Mouse (Mus musculus) adrenal gland, postnatal 14 days (tissue): ENCODE data around the gene Cmtm8. TPM values are rescaled to one million over a fixed set of nuclear protein-coding genes. Genes with fewer than 3 reads are reported as not detected.
A peak's percentile ranks its signal among the peaks of the same experiment; 100 is the strongest.

ENCODE experiments used
- DNase-seq: peaks from one replicate; pipeline ENCODE4 v3.0.0; 2021; ENCODE audit warnings: mixed read lengths
- total RNA-seq: library from RNA; stranded (reverse); gene quantifications from 2 replicates; pipeline ENCODE4 v1.2.3, GENCODE M21; 2021

Cmtm8 gene
- total RNA-seq, 1 experiment from 2014 or later = 16.9 TPM

DNA sequence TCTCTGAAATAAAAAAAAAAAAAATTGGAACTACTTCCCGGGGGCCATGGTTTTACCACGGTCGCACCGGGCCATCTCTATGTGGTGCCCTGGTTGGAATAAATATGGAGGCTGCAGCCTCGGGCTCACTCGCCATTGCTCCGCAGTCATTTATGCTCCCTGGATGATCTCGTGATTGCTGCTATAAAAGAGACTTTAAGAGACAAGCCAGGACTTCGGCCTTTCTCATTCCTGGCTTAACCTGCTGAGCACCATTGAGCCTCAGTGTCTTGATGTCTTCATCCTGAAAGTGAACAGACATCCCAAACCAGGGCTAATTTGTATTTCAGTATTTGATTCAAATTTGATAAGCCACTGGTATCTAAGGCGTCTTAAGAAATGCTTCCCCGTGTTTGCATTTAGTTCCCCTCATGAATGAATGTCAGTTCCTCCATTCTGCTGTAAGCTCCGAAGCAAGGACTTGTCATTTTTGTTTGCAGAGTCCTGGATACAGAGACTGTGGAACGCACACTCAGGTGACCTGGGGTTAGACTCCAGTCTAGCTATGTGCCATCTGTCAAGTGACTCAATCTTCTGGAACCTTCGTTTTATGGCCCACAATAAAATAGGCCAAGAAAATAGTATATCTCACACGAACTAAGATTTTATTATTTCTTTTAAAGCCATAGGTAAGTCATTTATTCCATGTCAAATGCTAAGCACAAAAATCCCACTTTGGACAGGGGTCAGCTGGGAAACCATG is 22.2 kb downstream of the Cmtm8 start:
- DNase-seq = no peak

DNA sequence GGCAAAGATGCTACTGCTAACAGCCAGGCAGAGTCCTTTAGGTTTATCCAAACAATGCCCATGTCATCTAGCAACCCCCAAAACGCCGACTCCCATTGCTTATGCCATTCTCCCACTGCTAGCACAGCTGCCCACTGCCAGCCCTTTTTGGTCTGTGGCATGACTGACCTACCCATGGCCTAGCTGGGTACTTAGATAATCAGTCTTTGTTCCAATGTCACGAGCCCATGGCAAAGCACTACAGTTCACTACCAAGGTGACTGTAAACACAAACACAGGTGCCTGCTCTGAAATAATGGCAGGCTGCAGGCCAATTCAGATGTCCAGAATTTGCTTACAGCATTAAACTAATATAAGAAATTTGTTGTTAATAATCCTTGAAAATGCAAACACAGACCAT is 25.0 kb downstream of the Cmtm8 start:
- DNase-seq = no peak

DNA sequence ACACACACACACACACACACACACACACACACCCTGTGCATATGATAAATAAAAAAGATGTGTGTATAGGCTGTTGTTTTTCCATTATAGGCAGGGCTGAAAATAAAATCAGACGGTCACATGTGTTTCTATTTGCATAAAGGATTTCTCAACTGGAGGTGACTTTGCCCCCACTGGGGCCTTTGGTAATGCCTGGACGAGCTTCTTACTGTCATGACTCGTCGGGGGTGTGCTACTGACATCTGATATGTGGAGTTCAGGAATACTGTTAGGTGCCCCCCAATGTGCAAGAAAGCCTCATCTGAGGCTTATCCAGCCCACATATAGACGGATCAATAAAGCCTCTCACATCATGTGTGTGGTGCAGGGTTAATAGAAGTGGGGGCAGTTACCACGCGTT is 26.9 kb downstream of the Cmtm8 start:
- DNase-seq = no peak

DNA sequence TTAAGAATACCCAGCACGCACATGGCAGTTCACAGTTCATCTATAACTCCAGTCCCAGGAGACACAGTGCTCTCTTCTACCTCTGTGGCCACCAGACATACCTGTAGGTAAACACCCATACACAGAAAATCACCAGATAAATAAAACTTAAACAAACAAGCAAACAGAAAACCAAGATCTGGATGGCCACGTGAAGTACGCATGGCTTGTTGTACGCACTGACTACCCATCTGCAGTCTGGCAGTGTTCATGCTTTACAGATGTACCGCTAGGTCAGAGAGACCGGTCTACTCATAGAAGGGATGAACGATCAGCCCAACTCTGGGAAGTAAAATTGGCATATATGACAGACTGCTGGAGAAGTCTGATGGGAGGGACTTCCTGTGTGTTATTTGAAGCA is 27.8 kb downstream of the Cmtm8 start:
- DNase-seq = no peak

DNA sequence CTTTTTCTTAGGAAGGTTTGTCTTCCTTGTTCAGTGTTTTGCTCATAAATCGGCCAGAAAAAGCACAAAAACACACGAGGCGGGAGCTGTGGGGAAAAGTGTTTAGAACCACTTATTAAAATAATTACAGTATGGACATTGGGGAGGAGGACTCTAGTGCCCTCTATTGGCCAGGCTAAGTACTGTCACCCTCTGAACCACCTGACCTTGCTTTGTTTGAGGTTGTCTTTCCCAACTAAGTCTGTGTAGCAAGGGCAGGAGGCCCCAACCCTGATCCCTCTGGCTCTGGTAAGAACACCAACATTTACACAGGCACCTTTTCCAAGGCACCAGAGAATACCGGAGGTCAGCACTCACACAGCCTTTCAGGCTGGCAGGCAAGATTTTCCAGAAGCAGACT is 28.6 kb downstream of the Cmtm8 start:
- peak; percentile 64 for DNase-seq

DNA sequence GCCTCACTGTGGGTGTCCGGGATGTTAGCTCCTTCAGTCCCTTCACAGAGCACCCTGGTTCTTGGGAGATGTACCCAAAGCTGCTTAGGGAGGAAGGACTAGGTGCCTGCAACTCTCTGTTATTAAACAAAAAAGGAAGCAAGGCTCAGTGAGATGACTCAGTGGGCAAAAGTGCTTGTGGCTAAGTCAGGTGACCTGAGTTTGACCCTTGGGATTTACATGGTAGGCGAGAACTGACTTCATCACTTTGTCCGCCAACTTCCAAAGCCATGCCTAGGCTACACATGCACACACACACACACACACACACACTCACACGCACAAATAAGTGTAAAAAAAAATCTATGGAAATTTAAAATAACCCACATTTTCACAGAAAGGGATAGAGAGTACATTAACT is 32.0 kb downstream of the Cmtm8 start:
- no peak for DNase-seq

DNA sequence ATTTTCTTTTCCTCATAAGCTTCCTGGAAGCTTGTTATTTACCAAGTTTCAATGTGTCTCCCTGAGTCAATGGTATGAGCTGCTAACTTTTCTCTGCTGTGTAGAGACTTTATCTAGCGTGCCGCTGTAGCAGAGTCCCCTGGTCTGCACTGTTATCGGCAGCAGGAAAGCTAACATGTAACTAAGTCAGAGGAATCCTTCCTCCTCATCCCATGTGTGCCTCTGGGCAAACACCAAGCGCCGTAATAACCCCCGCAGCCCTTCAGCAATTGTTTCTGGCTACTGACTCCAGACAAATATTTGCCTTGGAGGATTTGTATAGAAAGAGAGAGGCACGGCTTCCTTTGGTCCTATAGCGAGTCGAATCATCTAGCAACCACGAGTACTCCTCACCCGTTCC is 33.1 kb downstream of the Cmtm8 start:
- no peak for DNase-seq

DNA sequence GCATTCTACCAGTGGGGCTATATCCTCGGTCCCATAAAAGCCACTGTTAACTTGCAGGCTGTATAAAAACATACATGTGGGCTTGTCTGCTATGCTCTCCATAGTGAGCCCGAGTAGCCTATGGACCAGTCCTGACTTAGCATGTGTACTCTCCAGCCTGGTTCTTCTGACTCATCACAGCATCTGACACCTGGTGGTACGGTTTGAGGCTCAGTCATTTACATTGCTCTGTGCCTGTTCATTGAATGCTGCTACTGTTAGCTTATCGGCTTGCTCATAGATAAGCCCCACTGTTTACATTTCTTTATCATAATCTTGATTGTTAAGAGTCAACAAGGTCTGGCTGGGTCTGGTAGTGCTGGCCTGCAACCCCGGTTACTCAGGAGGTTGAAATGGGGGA is 35.3 kb downstream of the Cmtm8 start:
- DNase-seq = no peak

DNA sequence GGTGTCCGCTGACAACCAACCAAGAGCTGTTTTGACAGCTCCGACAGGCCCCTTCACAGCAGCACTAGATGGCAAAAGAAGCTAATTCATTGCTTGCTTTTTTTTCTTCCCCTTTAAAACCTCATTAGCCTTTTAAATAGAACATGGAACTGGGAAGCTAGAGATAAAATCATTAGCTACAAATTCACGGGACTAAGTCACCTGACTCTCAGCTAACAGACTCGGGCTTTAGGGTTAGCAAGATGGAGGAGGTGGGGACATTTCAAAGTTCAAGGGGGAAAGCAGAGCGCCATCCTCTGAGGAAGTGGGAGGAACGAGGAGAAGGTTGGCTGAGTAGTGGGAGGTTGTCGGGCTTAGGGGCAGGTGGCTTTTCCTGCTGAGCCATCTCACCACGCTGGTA is 36.7 kb downstream of the Cmtm8 start:
- DNase-seq = no peak

DNA sequence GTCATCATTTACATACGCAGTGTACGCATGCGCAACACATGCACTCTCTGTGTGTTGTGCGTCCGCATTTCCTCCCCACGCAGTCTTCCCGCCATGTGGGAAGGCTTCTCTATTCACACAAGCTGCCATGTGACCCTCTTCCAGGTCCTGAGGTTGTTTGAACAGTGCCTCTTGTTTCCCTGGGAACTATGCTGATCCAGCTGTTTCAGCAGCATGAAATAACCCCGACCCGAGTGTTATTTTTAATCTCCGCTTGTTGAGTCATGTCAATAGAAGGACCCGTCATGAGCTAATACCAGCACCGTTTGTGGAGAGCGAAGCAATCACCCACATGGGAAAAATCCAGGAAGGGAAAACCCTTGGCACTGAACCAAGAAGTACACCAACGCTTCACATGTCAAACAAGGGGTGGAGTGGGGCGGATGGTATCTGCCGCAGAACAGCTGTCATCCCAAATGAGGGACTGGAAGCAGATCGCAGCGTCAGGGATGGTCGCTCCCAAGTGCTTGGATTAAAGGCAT is 38.7 kb downstream of the Cmtm8 start:
- peak; percentile 32 for DNase-seq

DNA sequence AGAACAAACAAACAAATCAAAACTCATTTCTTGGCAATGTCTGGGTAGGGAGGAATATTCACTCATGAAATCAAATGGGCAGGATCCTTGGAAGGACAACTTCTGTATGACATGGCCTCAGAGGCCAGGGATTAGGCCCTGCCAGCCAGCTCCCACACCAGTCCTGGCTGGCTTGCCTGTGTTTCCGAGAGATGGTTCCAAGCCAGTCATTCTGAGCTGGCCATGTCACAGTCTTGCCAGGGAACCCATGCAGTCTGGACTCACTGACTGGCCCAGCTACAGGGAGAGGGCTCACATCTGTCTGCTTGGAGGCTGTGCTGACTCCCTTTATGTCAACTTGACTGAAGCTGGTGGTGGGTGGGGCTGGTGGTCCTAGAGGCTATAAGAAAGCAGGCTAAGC is 41.8 kb downstream of the Cmtm8 start:
- peak; percentile 48 for DNase-seq

DNA sequence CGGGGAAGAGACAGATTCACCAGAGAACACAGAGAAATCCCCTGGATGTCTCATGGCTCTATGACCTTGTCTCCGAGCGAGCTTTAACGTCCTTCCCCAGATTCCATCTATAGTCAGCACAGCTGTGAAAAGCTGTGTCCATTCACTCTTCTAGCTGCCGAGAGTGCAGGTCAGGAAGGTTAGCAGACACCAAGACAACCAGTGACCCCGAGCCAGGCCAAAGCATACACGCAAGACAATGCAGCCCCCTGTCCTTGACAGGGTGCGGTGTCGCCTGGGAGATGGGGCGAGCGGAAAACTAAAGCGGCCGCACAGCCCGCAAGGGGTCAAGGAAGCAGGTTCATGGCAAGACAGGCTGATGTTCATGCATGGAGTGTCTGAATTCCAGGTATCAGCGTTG is 42.7 kb downstream of the Cmtm8 start:
- DNase-seq = no peak

DNA sequence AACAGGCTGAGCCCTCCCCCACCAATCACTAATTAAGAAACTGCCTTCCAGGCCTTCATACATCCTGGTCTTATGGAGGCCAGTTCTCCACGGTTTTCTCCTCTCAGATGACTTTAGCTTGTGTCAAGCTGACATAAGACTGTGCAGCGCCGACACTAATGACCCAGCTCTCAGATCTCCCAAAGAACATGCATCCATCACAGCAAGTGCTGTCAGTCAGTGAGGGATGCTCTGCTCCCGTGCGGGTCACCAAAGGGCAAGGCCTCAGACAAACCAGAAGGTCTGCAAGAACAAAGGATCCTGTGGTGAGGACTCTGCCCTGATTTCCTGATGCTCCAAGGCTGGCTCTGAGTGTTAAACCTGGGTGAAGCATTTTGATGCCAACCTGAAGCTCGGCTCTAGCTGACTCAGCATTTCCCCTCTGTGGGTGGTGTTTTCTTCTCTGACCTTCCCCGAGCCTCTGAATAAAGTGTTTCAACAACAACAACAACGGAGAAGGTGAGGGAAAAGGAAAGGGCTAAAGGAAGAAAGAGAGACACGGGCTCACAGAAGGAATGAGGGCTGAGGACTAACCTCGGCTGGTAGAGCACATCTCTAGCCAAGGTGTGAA is 44.4 kb downstream of the Cmtm8 start:
- DNase-seq = no peak

DNA sequence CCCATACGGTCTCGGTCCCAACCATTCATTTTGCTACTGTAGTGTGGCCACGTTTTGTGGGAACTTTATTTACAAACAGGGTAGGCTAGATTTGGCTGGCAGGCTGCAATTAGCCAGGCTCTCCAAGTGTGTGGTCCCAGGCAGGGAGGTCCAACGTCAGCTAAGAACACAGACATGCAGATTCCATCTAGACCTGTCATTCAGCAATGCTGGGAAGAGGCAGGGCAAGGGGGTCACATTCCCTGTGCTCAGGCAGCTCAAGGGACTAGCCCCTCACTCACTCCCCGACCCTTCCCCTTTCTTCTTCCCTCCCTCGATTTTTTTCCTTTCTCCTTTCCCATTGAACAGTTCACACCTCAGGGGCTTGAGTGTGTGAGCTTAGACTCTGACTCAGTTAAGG is 45.1 kb downstream of the Cmtm8 start:
- no peak for DNase-seq

DNA sequence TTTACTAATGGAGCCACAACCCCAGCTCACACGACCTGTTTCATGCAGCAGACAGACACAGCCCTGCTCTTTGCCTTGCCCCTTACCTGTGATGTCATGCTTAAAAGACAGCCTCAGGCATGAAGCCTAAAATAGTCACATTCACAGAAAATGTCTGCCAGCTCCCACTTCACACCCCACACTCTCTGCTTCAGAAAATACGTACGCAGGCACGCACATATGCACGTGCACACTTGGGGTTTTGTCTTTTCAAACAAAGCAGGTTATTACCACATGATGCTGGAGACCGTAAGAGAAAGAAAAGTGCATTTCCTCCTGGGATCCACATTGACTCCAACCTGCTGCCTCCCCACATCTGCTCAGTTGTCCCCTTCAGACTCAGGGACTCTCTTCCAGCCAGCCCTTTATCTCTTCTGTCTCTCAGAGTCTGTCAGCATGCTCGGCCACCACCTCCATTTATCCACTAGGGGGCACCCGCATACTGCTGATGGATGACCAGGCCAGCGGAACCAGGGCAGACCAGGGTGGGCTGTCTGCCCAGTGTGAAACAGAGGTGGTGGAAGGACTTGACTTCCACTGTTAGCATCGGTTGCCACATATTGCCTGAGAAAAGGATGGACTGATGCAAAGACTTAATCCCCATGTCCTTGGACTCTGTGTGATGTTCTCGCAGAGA is 46.5 kb downstream of the Cmtm8 start:
- peak; percentile 92 for DNase-seq

DNA sequence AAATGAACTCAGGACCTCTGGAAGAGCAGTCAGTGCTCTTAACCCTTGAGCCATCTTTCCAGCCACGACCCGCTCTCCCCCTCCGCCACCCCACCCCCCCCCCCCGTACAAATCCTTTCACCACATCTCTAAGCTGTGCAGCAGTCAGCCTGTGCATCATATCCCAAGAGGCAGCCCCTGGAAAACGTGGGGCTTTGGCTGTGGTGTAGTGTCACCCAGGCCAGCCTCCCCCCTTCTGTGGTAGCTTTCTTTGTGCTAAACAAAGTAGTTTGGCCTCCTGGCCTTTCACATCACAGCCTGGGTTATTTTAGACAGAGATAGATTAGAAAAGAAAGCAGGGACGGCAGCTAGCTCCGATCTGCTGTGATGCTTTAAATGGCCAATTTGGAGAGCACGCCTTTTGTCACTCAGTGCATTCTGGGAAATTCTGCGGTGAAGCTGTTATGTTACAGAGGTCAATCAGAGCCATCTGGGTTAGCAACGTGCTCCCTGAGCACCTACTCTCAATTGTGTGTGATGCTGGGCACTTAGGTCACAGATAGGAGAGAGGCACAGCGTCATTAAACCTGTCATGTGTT is 47.4 kb downstream of the Cmtm8 start:
- DNase-seq = no peak

DNA sequence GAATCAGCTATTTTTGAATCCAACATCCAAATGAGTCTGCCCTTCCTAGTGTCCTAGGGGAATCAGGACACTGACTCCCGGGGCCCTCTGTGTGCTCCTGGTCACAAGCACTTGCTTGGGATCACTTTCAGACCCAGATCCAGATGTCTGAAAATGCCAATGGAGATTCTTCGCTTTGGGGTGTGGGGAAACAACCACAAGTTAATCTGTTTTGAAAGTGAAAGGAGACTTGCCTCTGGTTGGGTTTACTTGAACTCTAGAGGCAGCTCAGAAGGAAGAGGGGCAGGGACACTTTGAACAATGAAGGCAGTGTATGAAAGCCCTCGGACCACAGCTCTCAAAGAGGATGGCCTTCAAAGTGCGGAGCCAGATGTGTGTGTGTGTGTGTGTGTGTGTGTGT is 49.5 kb downstream of the Cmtm8 start:
- DNase-seq = no peak

DNA sequence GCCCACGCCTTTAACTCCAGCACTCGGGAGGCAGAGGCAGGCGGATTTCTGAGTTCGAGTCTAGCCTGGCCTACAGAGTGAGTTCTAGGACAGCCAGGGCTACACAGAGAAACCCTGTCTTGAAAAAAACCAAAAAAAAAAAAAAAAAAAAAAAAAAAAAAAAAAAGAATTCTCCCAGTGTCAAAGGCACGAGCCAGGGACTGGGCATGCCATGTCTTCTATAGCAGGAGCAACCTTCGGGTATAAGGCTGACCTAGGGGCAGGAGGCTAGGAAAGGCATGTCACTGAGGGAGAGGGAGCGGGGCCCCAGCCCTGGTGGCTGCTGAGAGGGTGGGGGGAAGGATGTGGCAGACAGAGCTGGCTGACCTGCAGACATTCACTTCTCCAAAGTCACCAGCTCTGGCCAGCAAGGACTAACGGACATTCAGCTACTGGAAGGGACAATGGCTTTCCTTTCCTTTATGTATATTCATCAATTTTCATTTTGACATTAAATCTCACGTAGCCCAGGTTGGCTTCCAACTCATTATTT is 50.1 kb downstream of the Cmtm8 start:
- DNase-seq = no peak

DNA sequence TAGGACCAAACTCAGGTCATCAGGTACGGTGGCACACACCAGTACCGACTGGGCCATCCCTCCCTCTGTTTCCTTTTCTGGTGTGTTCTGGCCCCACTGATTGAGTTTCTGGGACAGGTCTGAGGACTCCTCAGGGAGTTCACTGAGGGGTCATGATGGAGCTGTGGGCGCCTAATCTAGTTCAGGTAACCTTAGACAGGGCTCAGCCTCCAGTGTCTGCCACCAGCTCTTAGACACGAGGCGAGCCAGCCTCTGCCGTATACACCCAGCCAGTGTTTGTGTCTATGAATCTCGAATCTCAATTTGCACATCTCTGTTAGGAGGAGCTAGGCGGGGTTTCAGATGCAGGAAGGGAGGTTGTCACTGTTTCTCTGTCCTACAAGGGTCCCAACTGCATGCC is 54.0 kb downstream of the Cmtm8 start:
- DNase-seq = no peak

DNA sequence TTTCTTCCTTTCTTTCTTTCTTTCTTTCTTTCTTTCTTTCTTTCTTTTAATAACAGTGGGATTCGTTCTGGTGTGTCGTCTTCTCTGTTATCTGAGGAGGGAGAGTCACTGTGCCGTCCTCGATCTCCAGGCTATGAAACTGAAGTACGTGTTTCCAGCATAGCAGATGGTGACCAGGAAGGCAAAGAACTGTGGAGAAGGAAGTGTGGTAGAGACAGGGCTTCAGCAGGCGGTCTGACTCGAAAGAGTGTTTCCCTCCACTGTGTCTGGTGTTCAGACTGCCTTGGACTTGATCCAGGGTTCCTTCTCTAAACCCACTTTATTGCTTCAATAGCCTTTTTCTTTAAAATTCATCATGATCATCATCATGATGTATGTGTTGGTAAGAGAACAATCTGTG is 54.4 kb downstream of the Cmtm8 start:
- no peak for DNase-seq

DNA sequence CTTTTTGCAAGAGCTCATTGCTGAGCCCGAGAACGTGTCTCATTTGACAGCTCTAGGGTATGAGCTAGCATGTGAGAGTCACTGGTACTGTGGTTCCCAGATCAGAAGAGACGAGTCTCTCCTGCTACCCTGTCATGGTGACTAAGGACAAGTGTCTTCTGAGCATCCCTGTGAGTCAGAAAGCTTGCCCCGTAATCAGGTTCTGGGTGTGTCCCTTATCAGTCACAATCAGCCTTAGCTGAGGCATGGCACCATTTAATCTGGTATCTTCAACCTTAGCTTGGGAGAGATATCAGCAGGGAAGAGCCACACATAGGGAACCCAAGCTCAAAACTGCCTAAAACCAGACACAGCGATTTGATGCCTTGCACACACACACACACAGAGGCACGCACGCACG is 55.3 kb downstream of the Cmtm8 start:
- no peak for DNase-seq

DNA sequence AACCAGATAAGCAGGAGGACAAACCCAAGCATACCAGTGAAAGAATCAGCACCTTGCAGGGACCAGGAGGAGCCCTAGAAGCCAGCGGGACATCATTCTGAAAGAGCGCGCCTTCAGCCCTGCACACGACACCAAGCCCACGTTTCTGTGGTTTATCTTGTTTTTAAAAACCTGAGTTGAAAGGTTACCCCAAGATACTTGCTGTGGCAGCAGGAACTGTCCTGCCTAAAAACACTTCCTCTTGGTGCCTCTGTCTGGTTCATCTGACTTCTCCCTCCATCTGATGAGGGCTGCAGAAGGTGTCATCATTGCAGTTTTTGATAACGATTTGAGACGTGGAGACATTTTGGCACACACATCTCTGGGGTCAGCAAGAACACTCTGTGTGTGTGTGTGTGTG is 56.2 kb downstream of the Cmtm8 start:
- no peak for DNase-seq

DNA sequence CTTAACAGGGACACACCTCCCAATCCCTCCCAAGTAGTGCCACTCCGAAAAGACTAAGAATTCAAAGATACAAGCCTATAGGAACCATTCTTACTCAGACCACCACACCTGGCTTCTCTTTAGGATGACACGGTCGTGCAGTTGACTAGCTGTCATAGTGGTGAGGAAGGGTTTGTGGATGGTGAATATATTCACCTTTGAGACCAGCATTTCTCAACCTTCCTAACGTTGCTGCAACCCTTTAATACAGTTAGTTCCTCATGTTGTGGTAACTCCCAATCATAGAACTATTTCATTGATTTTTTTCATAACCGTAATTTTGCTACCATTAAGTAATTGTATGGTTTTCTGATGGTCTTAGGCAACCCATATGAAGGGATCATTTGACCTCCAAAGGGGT is 56.8 kb downstream of the Cmtm8 start:
- DNase-seq = no peak
